Mouse (Mus musculus) embryonic facial prominence, embryonic 13.5 days (tissue): Measurements from ENCODE around the gene Pax4. TPM values are rescaled to one million over a fixed set of nuclear protein-coding genes. Genes with fewer than 3 reads are reported as not detected.

ENCODE experiments used
- ATAC-seq: fragments of 200-750 bp; cut with Nextera tagmentation; 2 replicates; pipeline ENCODE4 v1.8.0; 2017; ENCODE audit warnings: low read depth; ENCODE audit not compliant: insufficient number of reproducible peaks, insufficient read depth, low FRiP score, low TSS enrichment
- H3K27ac ChIP-seq: fragments of 300-500 bp; sonication (generic); 2 replicates; pipeline ENCODE4 v1.5.1; 2015; ENCODE audit warnings: moderate library complexity, mild to moderate bottlenecking, inconsistent platforms
- H3K27me3 ChIP-seq: fragments of 300-500 bp; sonication (generic); 2 replicates; pipeline ENCODE4 v1.6.1; 2015; ENCODE audit warnings: mild to moderate bottlenecking, inconsistent platforms
- H3K36me3 ChIP-seq: fragments of 300-500 bp; sonication (generic); 2 replicates; pipeline ENCODE4 v1.6.1; 2015; ENCODE audit warnings: mild to moderate bottlenecking, inconsistent platforms
- H3K4me1 ChIP-seq: fragments of 300-500 bp; sonication (generic); 2 replicates; pipeline ENCODE4 v1.6.1; 2015; ENCODE audit warnings: inconsistent platforms
- H3K4me2 ChIP-seq: fragments of 300-500 bp; sonication (generic); 2 replicates; pipeline ENCODE4 v1.6.1; 2015; ENCODE audit warnings: moderate library complexity, mild to moderate bottlenecking, inconsistent platforms
- H3K4me3 ChIP-seq: fragments of 300-500 bp; sonication (generic); 2 replicates; pipeline ENCODE4 v1.5.1; 2015; ENCODE audit warnings: mild to moderate bottlenecking, inconsistent platforms
- H3K9ac ChIP-seq: fragments of 300-500 bp; sonication (generic); 2 replicates; pipeline ENCODE4 v1.6.1; 2015; ENCODE audit warnings: mild to moderate bottlenecking, inconsistent platforms
- H3K9me3 ChIP-seq: fragments of 300-500 bp; sonication (generic); 2 replicates; pipeline ENCODE4 v1.6.1; 2016; ENCODE audit warnings: inconsistent platforms
- WGBS: fragments of 180-500 bp; shearing (Covaris S2); methylation state at CpG from one replicate; pipeline ENCODE4 v1.1.7; 2015; ENCODE audit warnings: mixed read lengths; 5-methylcytosine and 5-hydroxymethylcytosine counted together
- polyA plus RNA-seq: library from polyadenylated mRNA; unstranded; fragments of >200 nt; fragmentation: Nextera tagmentation; extraction: Ambion mirVana; gene quantifications from 2 replicates; pipeline ENCODE4 v1.2.1, GENCODE M21; 2015

Pax4 gene
- polyA plus RNA-seq, 1 experiment from 2014 or later, result not detected

GRCm38 (mm10) chr6:28474839-28475238, 25.7 kb upstream of the Pax4 start, which contains the start of gene Snd1:
TSS of gene Snd1 (plus strand) at chr6:28475139.
- Histone ChIP-seq H3K9ac (no peak within 1 kb of the TSS), H3K36me3 (no peaks in the 10 kb centered on the region), H3K4me2 (no peak within 1 kb of the TSS), H3K4me1 (peaks cover 6% of the 10 kb centered on the region), H3K4me3 (no peak within 1 kb of the TSS), H3K9me3 (no peaks in the 10 kb centered on the region), H3K27me3 (no peaks in the 10 kb centered on the region), H3K27ac (no peak within 1 kb of the TSS)
- ATAC-seq, result no peak
- 82% methylated on average over 5 of the region's 5 CpGs for WGBS

- H3K4me3 ChIP-seq, result no peak overlapping the region
- peaks cover 5% of the 10 kb centered on the region for H3K4me1 ChIP-seq
- H3K27ac ChIP-seq, result no peak overlapping the region
- no peak for ATAC-seq
- no peak overlapping the region for H3K4me2 ChIP-seq
- H3K9ac ChIP-seq, result no peak overlapping the region
- no peaks in the 10 kb centered on the region for H3K36me3 ChIP-seq
- H3K27me3 ChIP-seq, result no peaks in the 10 kb centered on the region
- H3K9me3 ChIP-seq, result no peaks in the 10 kb centered on the region
- WGBS, result 86% methylated on average over 4 of the region's 4 CpGs
Measured at GRCm38 (mm10) chr6:28474211-28474610, 25.1 kb upstream of the Pax4 start.

GRCm38 (mm10) chr6:28471284-28472035, 22.3 kb upstream of the Pax4 start:
- Histone ChIP-seq H3K36me3 (no peaks in the 10 kb centered on the region), H3K4me3 (no peak overlapping the region), H3K27ac (no peak overlapping the region), H3K4me1 (no peaks in the 10 kb centered on the region), H3K9me3 (no peaks in the 10 kb centered on the region), H3K9ac (no peak overlapping the region), H3K4me2 (no peak overlapping the region), H3K27me3 (no peaks in the 10 kb centered on the region)
- 82% methylated on average over 9 of the region's 9 CpGs for WGBS
- no peak for ATAC-seq

- Histone ChIP-seq H3K27me3 (no peaks in the 10 kb centered on the region), H3K4me1 (no peaks in the 10 kb centered on the region), H3K4me3 (no peak overlapping the region), H3K27ac (no peak overlapping the region), H3K4me2 (no peak overlapping the region), H3K9ac (no peak overlapping the region), H3K9me3 (no peaks in the 10 kb centered on the region), H3K36me3 (no peaks in the 10 kb centered on the region)
- WGBS, result 65% methylated on average over 5 of the region's 5 CpGs
- no peak for ATAC-seq
Measured at GRCm38 (mm10) chr6:28470621-28471020, 21.5 kb upstream of the Pax4 start.

- no peak overlapping the region for H3K4me2 ChIP-seq
- WGBS, result 47% methylated on average over 4 of the region's 4 CpGs
- no peaks in the 10 kb centered on the region for H3K9me3 ChIP-seq
- no peaks in the 10 kb centered on the region for H3K27me3 ChIP-seq
- H3K4me3 ChIP-seq, result no peak overlapping the region
- H3K27ac ChIP-seq, result no peak overlapping the region
- H3K4me1 ChIP-seq, result no peaks in the 10 kb centered on the region
- no peaks in the 10 kb centered on the region for H3K36me3 ChIP-seq
- ATAC-seq, result no peak
- no peak overlapping the region for H3K9ac ChIP-seq
Measured at GRCm38 (mm10) chr6:28470017-28470602, 21.0 kb upstream of the Pax4 start.

- H3K4me1 ChIP-seq, result no peaks in the 10 kb centered on the region
- no peaks in the 10 kb centered on the region for H3K36me3 ChIP-seq
- no peak overlapping the region for H3K9ac ChIP-seq
- no peak for ATAC-seq
- H3K4me3 ChIP-seq, result no peak overlapping the region
- no peaks in the 10 kb centered on the region for H3K9me3 ChIP-seq
- 62% methylated on average over 6 of the region's 6 CpGs for WGBS
- no peaks in the 10 kb centered on the region for H3K27me3 ChIP-seq
- H3K27ac ChIP-seq, result no peak overlapping the region
- H3K4me2 ChIP-seq, result no peak overlapping the region
Measured at GRCm38 (mm10) chr6:28464630-28465029, 15.5 kb upstream of the Pax4 start.

GRCm38 (mm10) chr6:28460534-28460933, 11.4 kb upstream of the Pax4 start:
- 10% methylated on average over 5 of the region's 5 CpGs for WGBS
- no peak for ATAC-seq
- H3K36me3 ChIP-seq, result no peaks in the 10 kb centered on the region
- no peaks in the 10 kb centered on the region for H3K27me3 ChIP-seq
- H3K27ac ChIP-seq, result no peak overlapping the region
- H3K4me3 ChIP-seq, result no peak overlapping the region
- H3K9me3 ChIP-seq, result no peaks in the 10 kb centered on the region
- no peak overlapping the region for H3K9ac ChIP-seq
- H3K4me2 ChIP-seq, result no peak overlapping the region
- no peaks in the 10 kb centered on the region for H3K4me1 ChIP-seq

- no peak overlapping the region for H3K4me2 ChIP-seq
- no peaks in the 10 kb centered on the region for H3K36me3 ChIP-seq
- no peaks in the 10 kb centered on the region for H3K9me3 ChIP-seq
Measured at GRCm38 (mm10) chr6:28459221-28459668, 10.1 kb upstream of the Pax4 start.

GRCm38 (mm10) chr6:28450977-28451376, 1.8 kb upstream of the Pax4 start:
- Histone ChIP-seq H3K4me1 (peaks cover 6% of the 10 kb centered on the region), H3K4me3 (no peak overlapping the region), H3K4me2 (no peak overlapping the region), H3K27ac (no peak overlapping the region), H3K9me3 (no peaks in the 10 kb centered on the region), H3K27me3 (peaks cover 56% of the 10 kb centered on the region), H3K9ac (no peak overlapping the region), H3K36me3 (no peaks in the 10 kb centered on the region)
- WGBS, result 2% methylated on average over 12 of the region's 12 CpGs
- ATAC-seq, result no peak

More at GRCm38 (mm10) chr6:28459221-28459668, 10.1 kb upstream of the Pax4 start:
- ATAC-seq, result no peak
- H3K4me3 ChIP-seq, result no peak overlapping the region
- H3K4me1 ChIP-seq, result no peaks in the 10 kb centered on the region
- H3K27me3 ChIP-seq, result peaks cover 2% of the 10 kb centered on the region; the same call in 1 of the 2 replicates
- H3K27ac ChIP-seq, result no peak overlapping the region
- no peak overlapping the region for H3K9ac ChIP-seq

GRCm38 (mm10) chr6:28450481-28450880, 1.3 kb upstream of the Pax4 start:
- H3K9ac ChIP-seq, result no peak overlapping the region
- no peaks in the 10 kb centered on the region for H3K9me3 ChIP-seq
- peaks cover 56% of the 10 kb centered on the region for H3K27me3 ChIP-seq
- peaks cover 6% of the 10 kb centered on the region for H3K4me1 ChIP-seq
- no peak for ATAC-seq
- no peak overlapping the region for H3K4me3 ChIP-seq
- no peak overlapping the region for H3K27ac ChIP-seq
- H3K4me2 ChIP-seq, result no peak overlapping the region
- WGBS, result 15% methylated on average over 5 of the region's 5 CpGs
- no peaks in the 10 kb centered on the region for H3K36me3 ChIP-seq

GRCm38 (mm10) chr6:28447937-28448336, 1.2 kb downstream of the Pax4 start:
- H3K4me1 ChIP-seq, result peaks cover 6% of the 10 kb centered on the region
- H3K27ac ChIP-seq, result no peak overlapping the region
- peaks cover 46% of the 10 kb centered on the region for H3K27me3 ChIP-seq
- H3K36me3 ChIP-seq, result no peaks in the 10 kb centered on the region
- H3K4me3 ChIP-seq, result no peak overlapping the region
- 79% methylated on average over 7 of the region's 7 CpGs for WGBS
- H3K4me2 ChIP-seq, result no peak overlapping the region
- no peaks in the 10 kb centered on the region for H3K9me3 ChIP-seq
- no peak overlapping the region for H3K9ac ChIP-seq
- no peak for ATAC-seq

GRCm38 (mm10) chr6:28431538-28431855, 17.7 kb downstream of the Pax4 start:
- Histone ChIP-seq H3K4me3 (no peak overlapping the region), H3K9me3 (no peaks in the 10 kb centered on the region), H3K4me2 (no peak overlapping the region), H3K9ac (no peak overlapping the region), H3K27me3 (no peaks in the 10 kb centered on the region), H3K27ac (no peak overlapping the region), H3K36me3 (peaks cover 10% of the 10 kb centered on the region), H3K4me1 (0 out of 2 replicates have a peak, but pooled peaks cover 3% of the 10 kb centered on the region)
- 80% methylated on average over 6 of the region's 6 CpGs for WGBS
- ATAC-seq, result no peak
